Mouse (Mus musculus): ENCODE measurements around the gene Gabra2. TPM values are rescaled to one million over a fixed set of nuclear protein-coding genes. Genes with fewer than 3 reads are reported as not detected.

Gabra2 gene
- 0.04 TPM for polyA plus RNA-seq (2014; fragmentation: Illumina TruSeq; extraction: RNeasy Lipid Tissue Mini Kit (QIAGEN cat#74804); ENCODE audit: low read depth, low replicate concordance)

DNA sequence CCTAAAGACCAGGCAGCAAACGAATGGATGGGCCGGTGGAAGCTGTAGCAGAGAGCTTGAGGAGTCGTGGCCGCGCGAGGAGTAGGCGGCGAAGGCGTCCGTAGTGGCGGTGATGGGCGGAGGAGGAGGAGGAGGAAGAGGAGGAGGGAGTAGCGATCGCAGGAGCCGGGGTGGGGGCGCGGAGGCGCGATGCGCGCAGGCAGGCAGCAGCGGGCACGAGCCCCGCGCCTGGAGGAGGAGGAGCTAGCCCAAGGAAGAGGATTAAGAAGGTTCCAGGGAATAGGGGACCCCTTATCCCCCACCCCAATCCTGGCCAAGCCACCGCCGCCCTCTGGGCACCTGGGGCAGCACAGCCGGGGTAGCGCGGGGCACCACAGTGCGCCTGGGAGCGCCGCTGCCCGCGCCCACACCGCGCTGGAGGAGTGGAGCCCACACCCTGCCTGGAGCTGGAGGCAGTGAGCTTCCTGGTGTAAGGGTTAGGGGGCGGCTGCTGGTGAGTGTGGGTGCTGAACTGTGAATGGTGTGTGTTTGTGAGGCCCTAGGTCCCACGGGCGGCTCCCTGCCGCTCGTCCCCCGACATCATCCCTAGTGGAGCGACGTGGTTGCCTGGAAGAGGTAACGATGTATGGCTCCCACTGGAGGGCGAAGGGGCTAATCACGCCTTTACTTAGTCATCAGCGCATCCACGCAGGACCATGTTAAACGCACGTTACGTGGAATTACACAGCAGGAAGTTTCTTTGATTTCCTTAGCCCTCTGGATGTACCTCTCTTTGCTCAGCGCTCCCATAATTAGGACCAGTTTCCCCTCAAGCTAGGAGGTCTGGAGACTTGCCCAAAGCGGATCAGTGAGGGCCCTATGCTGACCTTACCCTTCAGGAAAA is at the start of gene Gabra2:
Gabra2 (minus strand) TSS at position 125 of the 883 bp plus-strand sequence.

